Mouse (Mus musculus): Measurements from ENCODE around the gene Slc35d3. TPM values are rescaled to one million over a fixed set of nuclear protein-coding genes. Genes with fewer than 3 reads are reported as not detected.
A peak's percentile ranks its signal among the peaks of the same experiment; 100 is the strongest.

The Slc35d3 gene
- polyA plus RNA-seq, 1 experiment, result not detected

DNA sequence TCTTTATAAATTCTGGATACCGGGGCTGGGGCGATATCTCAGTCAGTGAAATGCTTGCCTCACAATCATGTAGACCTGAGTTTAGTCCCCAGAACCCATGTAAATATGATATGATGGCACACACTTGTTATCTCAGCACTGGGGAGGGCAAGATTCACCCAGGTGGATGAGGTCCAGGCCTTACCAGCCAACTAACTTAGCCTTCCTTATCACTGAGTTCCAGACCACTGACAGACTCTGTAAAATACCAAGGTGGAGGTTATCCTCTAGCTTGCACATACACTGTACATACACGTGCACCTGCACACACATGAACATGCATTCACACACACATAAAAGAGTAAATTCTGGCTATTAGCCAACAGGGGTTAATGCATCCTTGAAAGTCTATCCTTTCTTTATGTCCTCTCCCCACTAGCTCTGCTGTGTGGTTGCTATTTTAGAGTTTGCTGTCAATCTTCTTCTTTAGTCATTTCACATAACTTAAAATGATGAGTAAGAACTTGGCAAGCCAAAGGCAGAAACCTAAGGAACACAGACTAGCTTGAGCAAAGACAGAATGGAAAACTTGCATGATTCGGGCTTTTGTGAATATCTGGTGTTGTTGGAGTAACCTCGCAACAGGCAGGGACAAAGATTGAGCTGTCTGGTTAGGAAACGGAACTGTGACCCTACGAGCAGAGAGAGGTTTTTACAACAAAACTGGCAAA lies 4.5 kb upstream of the Slc35d3 start:
- Histone ChIP-seq H3K4me2 (ENCODE audit: low read depth) (no peak overlapping the region), H3K36me3 (ENCODE audit: control insufficient read depth, insufficient read depth) (no peaks in the 10 kb centered on the region), H3ac (ENCODE audit: control insufficient read depth, insufficient read length) (no peak overlapping the region), H3K79me2 (ENCODE audit: control insufficient read depth, insufficient read depth) (no peaks in the 10 kb centered on the region), H3K4me3 (no peak overlapping the region), H3K27me3 (ENCODE audit: control insufficient read depth, insufficient read depth, insufficient read length) (peaks cover 14% of the 10 kb centered on the region)
- TF ChIP-seq TCF12 (IDR thresholded peaks at IDR 0.05; ENCODE audit: insufficient read depth, poor library complexity, severe bottlenecking) (no peak), SRF (IDR thresholded peaks at IDR 0.05; ENCODE audit: control insufficient read depth, insufficient read length, low read depth) (no peak), TCF3 (IDR thresholded peaks at IDR 0.05; ENCODE audit: insufficient read length, low read depth) (no peak), MYOD1 (IDR thresholded peaks at IDR 0.05; ENCODE audit: control insufficient read depth in 1 of 3, insufficient read length in 2 of 3, low read depth in 2 of 3) (no peak), USF1 (IDR thresholded peaks at IDR 0.05; ENCODE audit: low read depth) (no peak), MAX (IDR thresholded peaks at IDR 0.05; ENCODE audit: low read depth) (no peak), MYOG (IDR thresholded peaks at IDR 0.05; ENCODE audit: control insufficient read depth in 1 of 3, insufficient read depth in 1 of 3, insufficient read length in 2 of 3, low read depth in 2 of 3) (no peak), CEBPB (IDR thresholded peaks at IDR 0.05; ENCODE audit: insufficient read depth, poor library complexity, severe bottlenecking) (no peak), POLR2AphosphoS2 (IDR thresholded peaks at IDR 0.05; ENCODE audit: insufficient read length, low read depth) (no peak), E2F4 (IDR thresholded peaks at IDR 0.05; ENCODE audit: insufficient read depth) (no peak), POLR2A (IDR thresholded peaks at IDR 0.05; ENCODE audit: insufficient read length, low read depth) (no peak), REST (IDR thresholded peaks at IDR 0.05; ENCODE audit: insufficient read depth, insufficient read length) (no peak)

DNA sequence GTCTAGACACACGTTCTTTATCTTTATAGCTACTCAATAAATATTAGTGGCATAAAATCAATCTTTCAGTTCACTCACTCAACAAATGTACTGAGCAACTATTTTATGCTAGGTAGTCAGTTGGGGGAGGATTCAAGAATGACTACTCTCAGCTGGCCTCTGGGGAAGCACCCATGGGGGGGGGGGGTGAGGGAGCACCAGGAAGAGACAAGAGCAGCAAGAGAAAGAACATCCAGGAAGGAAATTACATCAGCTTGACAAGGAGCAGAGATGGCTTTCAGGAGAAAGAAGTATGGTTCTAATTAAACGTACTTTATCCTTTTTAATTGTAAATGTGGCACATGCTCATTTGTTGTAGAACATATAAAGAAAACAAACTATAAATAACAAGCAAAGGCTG lies 2.4 kb upstream of the Slc35d3 start:
- Histone ChIP-seq H3K79me2 (ENCODE audit: control insufficient read depth, insufficient read depth) (no peaks in the 10 kb centered on the region), H3ac (ENCODE audit: control insufficient read depth, insufficient read length) (no peak overlapping the region), H3K4me3 (no peak overlapping the region), H3K4me2 (ENCODE audit: low read depth) (no peak overlapping the region), H3K27me3 (ENCODE audit: control insufficient read depth, insufficient read depth, insufficient read length) (peaks cover 33% of the 10 kb centered on the region), H3K36me3 (ENCODE audit: control insufficient read depth, insufficient read depth) (no peaks in the 10 kb centered on the region)
- TF ChIP-seq POLR2AphosphoS2 (IDR thresholded peaks at IDR 0.05; ENCODE audit: insufficient read length, low read depth) (no peak), POLR2A (IDR thresholded peaks at IDR 0.05; ENCODE audit: insufficient read length, low read depth) (no peak), MAX (IDR thresholded peaks at IDR 0.05; ENCODE audit: low read depth) (no peak), E2F4 (IDR thresholded peaks at IDR 0.05; ENCODE audit: insufficient read depth) (no peak), SRF (IDR thresholded peaks at IDR 0.05; ENCODE audit: control insufficient read depth, insufficient read length, low read depth) (no peak), TCF3 (IDR thresholded peaks at IDR 0.05; ENCODE audit: insufficient read length, low read depth) (no peak), USF1 (IDR thresholded peaks at IDR 0.05; ENCODE audit: low read depth) (no peak), MYOD1 (IDR thresholded peaks at IDR 0.05; ENCODE audit: control insufficient read depth in 1 of 3, insufficient read length in 2 of 3, low read depth in 2 of 3) (no peak), CEBPB (IDR thresholded peaks at IDR 0.05; ENCODE audit: insufficient read depth, poor library complexity, severe bottlenecking) (no peak), REST (IDR thresholded peaks at IDR 0.05; ENCODE audit: insufficient read depth, insufficient read length) (no peak), MYOG (IDR thresholded peaks at IDR 0.05; ENCODE audit: control insufficient read depth in 1 of 3, insufficient read depth in 1 of 3, insufficient read length in 2 of 3, low read depth in 2 of 3) (no peak), TCF12 (IDR thresholded peaks at IDR 0.05; ENCODE audit: insufficient read depth, poor library complexity, severe bottlenecking) (no peak)

DNA sequence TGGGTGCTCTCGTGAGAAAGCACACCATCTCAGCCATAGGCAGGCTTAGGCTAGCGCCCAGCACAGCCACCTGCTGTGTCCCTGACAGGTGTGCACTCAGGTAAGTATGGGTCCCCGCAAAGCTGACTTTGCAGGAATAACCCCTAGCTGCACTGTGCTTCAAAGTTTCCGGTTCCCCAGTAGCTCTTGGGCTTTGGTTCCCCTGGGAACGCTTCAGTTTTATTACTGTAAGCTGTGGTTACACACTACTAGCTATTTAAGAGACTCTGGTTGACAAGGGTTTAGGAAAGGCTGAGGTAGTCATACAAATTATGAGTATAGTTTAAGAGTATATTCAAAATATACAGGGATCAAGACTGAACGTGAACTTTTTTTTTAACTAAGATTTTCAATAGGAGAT lies 1.5 kb upstream of the Slc35d3 start:
- no peaks in the 10 kb centered on the region for H3K79me2 ChIP-seq (ENCODE audit: control insufficient read depth, insufficient read depth)
- TF ChIP-seq MYOG (IDR thresholded peaks at IDR 0.05; ENCODE audit: control insufficient read depth in 1 of 3, insufficient read depth in 1 of 3, insufficient read length in 2 of 3, low read depth in 2 of 3) (no peak), TCF3 (IDR thresholded peaks at IDR 0.05; ENCODE audit: insufficient read length, low read depth) (no peak), POLR2AphosphoS2 (IDR thresholded peaks at IDR 0.05; ENCODE audit: insufficient read length, low read depth) (no peak), USF1 (IDR thresholded peaks at IDR 0.05; ENCODE audit: low read depth) (no peak), POLR2A (IDR thresholded peaks at IDR 0.05; ENCODE audit: insufficient read length, low read depth) (no peak), MYOD1 (IDR thresholded peaks at IDR 0.05; ENCODE audit: control insufficient read depth in 1 of 3, insufficient read length in 2 of 3, low read depth in 2 of 3) (no peak), REST (IDR thresholded peaks at IDR 0.05; ENCODE audit: insufficient read depth, insufficient read length) (no peak), E2F4 (IDR thresholded peaks at IDR 0.05; ENCODE audit: insufficient read depth) (no peak), MAX (IDR thresholded peaks at IDR 0.05; ENCODE audit: low read depth) (no peak), TCF12 (IDR thresholded peaks at IDR 0.05; ENCODE audit: insufficient read depth, poor library complexity, severe bottlenecking) (no peak), CEBPB (IDR thresholded peaks at IDR 0.05; ENCODE audit: insufficient read depth, poor library complexity, severe bottlenecking) (no peak), SRF (IDR thresholded peaks at IDR 0.05; ENCODE audit: control insufficient read depth, insufficient read length, low read depth) (no peak)
- no peak overlapping the region for H3K4me3 ChIP-seq
- H3K36me3 ChIP-seq (ENCODE audit: control insufficient read depth, insufficient read depth), result no peaks in the 10 kb centered on the region
- H3ac ChIP-seq (ENCODE audit: control insufficient read depth, insufficient read length), result no peak overlapping the region
- H3K4me2 ChIP-seq (ENCODE audit: low read depth), result no peak overlapping the region
- H3K27me3 ChIP-seq (ENCODE audit: control insufficient read depth, insufficient read depth, insufficient read length), result peaks cover 33% of the 10 kb centered on the region

DNA sequence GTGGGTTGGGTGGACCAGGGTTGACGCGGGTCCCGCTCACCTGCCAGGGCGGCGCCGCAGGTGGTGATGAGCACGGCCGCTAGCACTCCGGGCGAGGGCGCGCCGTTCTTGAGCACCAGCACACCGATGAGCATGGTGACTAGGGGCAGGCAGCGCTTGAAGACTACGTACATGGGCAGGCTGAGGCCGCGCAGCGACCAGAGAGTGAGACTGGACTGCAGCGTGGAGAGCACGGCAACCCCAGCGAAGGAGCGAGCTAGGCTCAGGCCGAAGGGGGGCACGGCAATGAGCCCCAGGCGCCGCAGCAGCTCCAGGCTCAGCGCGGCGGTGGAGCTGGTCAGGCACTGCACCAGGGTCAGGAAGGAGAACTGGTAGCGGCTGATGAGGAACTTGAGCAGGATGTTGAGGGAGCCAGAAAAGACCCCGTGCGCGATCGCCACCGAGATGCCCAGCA lies 688 bp downstream of the Slc35d3 start:
- no peak overlapping the region for H3K4me3 ChIP-seq
- H3ac ChIP-seq (ENCODE audit: control insufficient read depth, insufficient read length), result peak overlapping the region; percentile 0
- no peak overlapping the region for H3K4me2 ChIP-seq (ENCODE audit: low read depth)
- H3K27me3 ChIP-seq (ENCODE audit: control insufficient read depth, insufficient read depth, insufficient read length), result peaks cover 37% of the 10 kb centered on the region
- H3K79me2 ChIP-seq (ENCODE audit: control insufficient read depth, insufficient read depth), result no peaks in the 10 kb centered on the region
- H3K36me3 ChIP-seq (ENCODE audit: control insufficient read depth, insufficient read depth), result no peaks in the 10 kb centered on the region
- TF ChIP-seq POLR2AphosphoS2 (IDR thresholded peaks at IDR 0.05; ENCODE audit: insufficient read length, low read depth), result no peak
- TF ChIP-seq E2F4 (IDR thresholded peaks at IDR 0.05; ENCODE audit: insufficient read depth), result no peak
- TF ChIP-seq MYOD1 (IDR thresholded peaks at IDR 0.05; ENCODE audit: control insufficient read depth in 1 of 3, insufficient read length in 2 of 3, low read depth in 2 of 3), result no peak
- TF ChIP-seq USF1 (IDR thresholded peaks at IDR 0.05; ENCODE audit: low read depth), result no peak
- no peak for TF ChIP-seq POLR2A (IDR thresholded peaks at IDR 0.05; ENCODE audit: insufficient read length, low read depth)
